Mouse (Mus musculus): Measurements from ENCODE around the gene Scn4a. TPM values are rescaled to one million over a fixed set of nuclear protein-coding genes. Genes with fewer than 3 reads are reported as not detected.

Scn4a gene
- polyA plus RNA-seq, 1 experiment from 2014 or later: not detected

GRCm38 (mm10) chr11:106329682-106330081 lies 23.4 kb downstream of the Scn4a start:
- H3K9ac ChIP-seq (replicated peaks; ENCODE audit: low read length): no peak overlapping the region
- H3K27me3 ChIP-seq (ENCODE audit: control insufficient read depth, insufficient read depth, low read length): no peaks in the 10 kb centered on the region
- DNase-seq: peak; percentile 47
- WGBS: 72% methylated on average over 7 of the region's 7 CpGs
- H3K4me2 ChIP-seq (ENCODE audit: low read length): no peak overlapping the region
- no peaks in the 10 kb centered on the region for H3K36me3 ChIP-seq (ENCODE audit: control insufficient read depth, insufficient read depth, low read length)
- no peaks in the 10 kb centered on the region for H3K9me3 ChIP-seq (ENCODE audit: control insufficient read depth, low read length)
- H3K4me3 ChIP-seq (replicated peaks; ENCODE audit: low read depth, low read length): no peak overlapping the region
- ATAC-seq (ENCODE audit: low FRiP score, low TSS enrichment): no peak
- H3K4me1 ChIP-seq (ENCODE audit: control insufficient read depth, insufficient read depth, low read length): no peaks in the 10 kb centered on the region
- no peak overlapping the region for H3K27ac ChIP-seq (replicated peaks; ENCODE audit: low read depth, low read length)

GRCm38 (mm10) chr11:106329128-106329527 lies 24.0 kb downstream of the Scn4a start:
- DNase-seq: no peak
- no peak overlapping the region for H3K9ac ChIP-seq (replicated peaks; ENCODE audit: low read length)
- no peaks in the 10 kb centered on the region for H3K36me3 ChIP-seq (ENCODE audit: control insufficient read depth, insufficient read depth, low read length)
- H3K4me3 ChIP-seq (replicated peaks; ENCODE audit: low read depth, low read length): no peak overlapping the region
- no peaks in the 10 kb centered on the region for H3K27me3 ChIP-seq (ENCODE audit: control insufficient read depth, insufficient read depth, low read length)
- H3K4me1 ChIP-seq (ENCODE audit: control insufficient read depth, insufficient read depth, low read length): no peaks in the 10 kb centered on the region
- no peak overlapping the region for H3K4me2 ChIP-seq (ENCODE audit: low read length)
- 83% methylated on average over 6 of the region's 6 CpGs for WGBS
- no peaks in the 10 kb centered on the region for H3K9me3 ChIP-seq (ENCODE audit: control insufficient read depth, low read length)
- ATAC-seq (ENCODE audit: low FRiP score, low TSS enrichment): no peak
- H3K27ac ChIP-seq (replicated peaks; ENCODE audit: low read depth, low read length): no peak overlapping the region

GRCm38 (mm10) chr11:106328521-106328920 lies 24.6 kb downstream of the Scn4a start:
- H3K4me2 ChIP-seq (ENCODE audit: low read length): no peak overlapping the region
- H3K9me3 ChIP-seq (ENCODE audit: control insufficient read depth, low read length): no peaks in the 10 kb centered on the region
- no peak overlapping the region for H3K4me3 ChIP-seq (replicated peaks; ENCODE audit: low read depth, low read length)
- no peak for ATAC-seq (ENCODE audit: low FRiP score, low TSS enrichment)
- H3K4me1 ChIP-seq (ENCODE audit: control insufficient read depth, insufficient read depth, low read length): no peaks in the 10 kb centered on the region
- H3K27ac ChIP-seq (replicated peaks; ENCODE audit: low read depth, low read length): no peak overlapping the region
- no peak overlapping the region for H3K9ac ChIP-seq (replicated peaks; ENCODE audit: low read length)
- no peak for DNase-seq
- H3K27me3 ChIP-seq (ENCODE audit: control insufficient read depth, insufficient read depth, low read length): no peaks in the 10 kb centered on the region
- 66% methylated on average over 5 of the region's 5 CpGs for WGBS
- H3K36me3 ChIP-seq (ENCODE audit: control insufficient read depth, insufficient read depth, low read length): no peaks in the 10 kb centered on the region

GRCm38 (mm10) chr11:106326475-106326874 lies 26.6 kb downstream of the Scn4a start:
- 92% methylated on average over 8 of the region's 8 CpGs for WGBS
- Histone ChIP-seq H3K4me1 (ENCODE audit: control insufficient read depth, insufficient read depth, low read length) (no peaks in the 10 kb centered on the region), H3K4me2 (ENCODE audit: low read length) (no peak overlapping the region), H3K4me3 (replicated peaks; ENCODE audit: low read depth, low read length) (no peak overlapping the region), H3K9me3 (ENCODE audit: control insufficient read depth, low read length) (no peaks in the 10 kb centered on the region), H3K9ac (replicated peaks; ENCODE audit: low read length) (no peak overlapping the region), H3K27ac (replicated peaks; ENCODE audit: low read depth, low read length) (no peak overlapping the region), H3K27me3 (ENCODE audit: control insufficient read depth, insufficient read depth, low read length) (no peaks in the 10 kb centered on the region), H3K36me3 (ENCODE audit: control insufficient read depth, insufficient read depth, low read length) (no peaks in the 10 kb centered on the region)
- DNase-seq: no peak
- ATAC-seq (ENCODE audit: low FRiP score, low TSS enrichment): no peak

- H3K27ac ChIP-seq (replicated peaks; ENCODE audit: low read depth, low read length): no peak overlapping the region
- no peaks in the 10 kb centered on the region for H3K36me3 ChIP-seq (ENCODE audit: control insufficient read depth, insufficient read depth, low read length)
- no peaks in the 10 kb centered on the region for H3K27me3 ChIP-seq (ENCODE audit: control insufficient read depth, insufficient read depth, low read length)
- DNase-seq (peak; percentile 74), ATAC-seq (ENCODE audit: low FRiP score, low TSS enrichment) (no peak)
- no peaks in the 10 kb centered on the region for H3K4me1 ChIP-seq (ENCODE audit: control insufficient read depth, insufficient read depth, low read length)
- H3K4me3 ChIP-seq (replicated peaks; ENCODE audit: low read depth, low read length): no peak overlapping the region
- 70% methylated on average over 8 of the region's 8 CpGs for WGBS
- H3K9me3 ChIP-seq (ENCODE audit: control insufficient read depth, low read length): no peaks in the 10 kb centered on the region
- H3K9ac ChIP-seq (replicated peaks; ENCODE audit: low read length): no peak overlapping the region
- no peak overlapping the region for H3K4me2 ChIP-seq (ENCODE audit: low read length)
Observed at GRCm38 (mm10) chr11:106325566-106326206, 27.4 kb downstream of the Scn4a start.

GRCm38 (mm10) chr11:106324858-106325257 lies 28.2 kb downstream of the Scn4a start:
- H3K36me3 ChIP-seq (ENCODE audit: control insufficient read depth, insufficient read depth, low read length): no peaks in the 10 kb centered on the region
- no peaks in the 10 kb centered on the region for H3K4me1 ChIP-seq (ENCODE audit: control insufficient read depth, insufficient read depth, low read length)
- no peak overlapping the region for H3K27ac ChIP-seq (replicated peaks; ENCODE audit: low read depth, low read length)
- no peaks in the 10 kb centered on the region for H3K27me3 ChIP-seq (ENCODE audit: control insufficient read depth, insufficient read depth, low read length)
- no peak for ATAC-seq (ENCODE audit: low FRiP score, low TSS enrichment)
- WGBS: 47% methylated on average over 5 of the region's 5 CpGs
- no peak overlapping the region for H3K9ac ChIP-seq (replicated peaks; ENCODE audit: low read length)
- DNase-seq: no peak
- no peak overlapping the region for H3K4me3 ChIP-seq (replicated peaks; ENCODE audit: low read depth, low read length)
- H3K9me3 ChIP-seq (ENCODE audit: control insufficient read depth, low read length): no peaks in the 10 kb centered on the region
- H3K4me2 ChIP-seq (ENCODE audit: low read length): no peak overlapping the region

GRCm38 (mm10) chr11:106318406-106319366 lies 34.4 kb downstream of the Scn4a start:
- Histone ChIP-seq H3K4me1 (ENCODE audit: control insufficient read depth, insufficient read depth, low read length) (no peaks in the 10 kb centered on the region), H3K4me3 (replicated peaks; ENCODE audit: low read depth, low read length) (no peak overlapping the region), H3K9ac (replicated peaks; ENCODE audit: low read length) (no peak overlapping the region), H3K36me3 (ENCODE audit: control insufficient read depth, insufficient read depth, low read length) (no peaks in the 10 kb centered on the region), H3K27me3 (ENCODE audit: control insufficient read depth, insufficient read depth, low read length) (no peaks in the 10 kb centered on the region), H3K4me2 (ENCODE audit: low read length) (no peak overlapping the region), H3K27ac (replicated peaks; ENCODE audit: low read depth, low read length) (no peak overlapping the region), H3K9me3 (ENCODE audit: control insufficient read depth, low read length) (no peaks in the 10 kb centered on the region)
- 82% methylated on average over 21 of the region's 21 CpGs for WGBS
- DNase-seq (no peak), ATAC-seq (ENCODE audit: low FRiP score, low TSS enrichment) (no peak)

GRCm38 (mm10) chr11:106317801-106318200 lies 35.3 kb downstream of the Scn4a start:
- DNase-seq (no peak), ATAC-seq (ENCODE audit: low FRiP score, low TSS enrichment) (no peak)
- Histone ChIP-seq H3K27ac (replicated peaks; ENCODE audit: low read depth, low read length) (no peak overlapping the region), H3K27me3 (ENCODE audit: control insufficient read depth, insufficient read depth, low read length) (no peaks in the 10 kb centered on the region), H3K4me1 (ENCODE audit: control insufficient read depth, insufficient read depth, low read length) (no peaks in the 10 kb centered on the region), H3K36me3 (ENCODE audit: control insufficient read depth, insufficient read depth, low read length) (no peaks in the 10 kb centered on the region), H3K4me2 (ENCODE audit: low read length) (no peak overlapping the region), H3K4me3 (replicated peaks; ENCODE audit: low read depth, low read length) (no peak overlapping the region), H3K9ac (replicated peaks; ENCODE audit: low read length) (no peak overlapping the region), H3K9me3 (ENCODE audit: control insufficient read depth, low read length) (no peaks in the 10 kb centered on the region)
- 80% methylated on average over 7 of the region's 7 CpGs for WGBS

Measured in midbrain, embryonic 14.5 days (tissue).